Mouse (Mus musculus) adrenal gland, postnatal 25 days (tissue): Measurements from ENCODE around the gene Irf2. TPM values are rescaled to one million over a fixed set of nuclear protein-coding genes. Genes with fewer than 3 reads are reported as not detected.

Experiments
- DNase-seq: peaks from one replicate; pipeline ENCODE4 v3.0.0; 2021; ENCODE audit warnings: mixed read lengths
- total RNA-seq: library from RNA; stranded (reverse); gene quantifications from 2 replicates; pipeline ENCODE4 v1.2.3, GENCODE M21; 2021

The Irf2 gene
- total RNA-seq, 1 experiment from 2014 or later, result 72.7 TPM

GRCm38 (mm10) chr8:46758131-46758530 lies 18.6 kb downstream of the Irf2 start:
- no peak for DNase-seq

GRCm38 (mm10) chr8:46758676-46759075 lies 19.1 kb downstream of the Irf2 start:
- DNase-seq, result no peak

- no peak for DNase-seq
Measured at GRCm38 (mm10) chr8:46759562-46759961, 20.0 kb downstream of the Irf2 start.

- no peak for DNase-seq
Measured at GRCm38 (mm10) chr8:46760701-46761100, 21.2 kb downstream of the Irf2 start.

GRCm38 (mm10) chr8:46761454-46761853 lies 21.9 kb downstream of the Irf2 start:
- DNase-seq, result no peak

GRCm38 (mm10) chr8:46769408-46770180 lies 30.1 kb downstream of the Irf2 start:
- no peak for DNase-seq

GRCm38 (mm10) chr8:46770905-46771516 lies 31.5 kb downstream of the Irf2 start:
- DNase-seq, result no peak

- no peak for DNase-seq
Measured at GRCm38 (mm10) chr8:46772801-46773200, 33.3 kb downstream of the Irf2 start.

- DNase-seq, result peak; percentile 25
Measured at GRCm38 (mm10) chr8:46777760-46778460, 38.4 kb downstream of the Irf2 start.

- no peak for DNase-seq
Measured at GRCm38 (mm10) chr8:46781067-46781657, 41.6 kb downstream of the Irf2 start.

GRCm38 (mm10) chr8:46782254-46782653 lies 42.7 kb downstream of the Irf2 start:
- DNase-seq, result no peak

GRCm38 (mm10) chr8:46785070-46785469 lies 45.5 kb downstream of the Irf2 start:
- no peak for DNase-seq

GRCm38 (mm10) chr8:46785926-46786325 lies 46.4 kb downstream of the Irf2 start:
- no peak for DNase-seq

- no peak for DNase-seq
Measured at GRCm38 (mm10) chr8:46789091-46789881, 49.8 kb downstream of the Irf2 start.

GRCm38 (mm10) chr8:46791664-46792371 lies 52.3 kb downstream of the Irf2 start:
- DNase-seq, result no peak

- no peak for DNase-seq
Measured at GRCm38 (mm10) chr8:46792653-46793052, 53.1 kb downstream of the Irf2 start.

- DNase-seq, result no peak
Measured at GRCm38 (mm10) chr8:46793248-46793647, 53.7 kb downstream of the Irf2 start.

- no peak for DNase-seq
Measured at GRCm38 (mm10) chr8:46794317-46794716, 54.8 kb downstream of the Irf2 start.

- DNase-seq, result no peak
Measured at GRCm38 (mm10) chr8:46799212-46799611, 59.7 kb downstream of the Irf2 start.

GRCm38 (mm10) chr8:46799706-46800105 lies 60.2 kb downstream of the Irf2 start:
- no peak for DNase-seq

GRCm38 (mm10) chr8:46801153-46801684 lies 61.7 kb downstream of the Irf2 start:
- DNase-seq, result no peak
